Mouse (Mus musculus) B cell, adult 2 months (primary cell): ENCODE measurements around the gene Eno2.
A peak's percentile ranks its signal among the peaks of the same experiment; 100 is the strongest.

ENCODE experiments used
- DNase-seq, 2 experiments: peaks; one replicate each; pipeline ENCODE4 v3.0.0; 2022

Gene Eno2

DNA sequence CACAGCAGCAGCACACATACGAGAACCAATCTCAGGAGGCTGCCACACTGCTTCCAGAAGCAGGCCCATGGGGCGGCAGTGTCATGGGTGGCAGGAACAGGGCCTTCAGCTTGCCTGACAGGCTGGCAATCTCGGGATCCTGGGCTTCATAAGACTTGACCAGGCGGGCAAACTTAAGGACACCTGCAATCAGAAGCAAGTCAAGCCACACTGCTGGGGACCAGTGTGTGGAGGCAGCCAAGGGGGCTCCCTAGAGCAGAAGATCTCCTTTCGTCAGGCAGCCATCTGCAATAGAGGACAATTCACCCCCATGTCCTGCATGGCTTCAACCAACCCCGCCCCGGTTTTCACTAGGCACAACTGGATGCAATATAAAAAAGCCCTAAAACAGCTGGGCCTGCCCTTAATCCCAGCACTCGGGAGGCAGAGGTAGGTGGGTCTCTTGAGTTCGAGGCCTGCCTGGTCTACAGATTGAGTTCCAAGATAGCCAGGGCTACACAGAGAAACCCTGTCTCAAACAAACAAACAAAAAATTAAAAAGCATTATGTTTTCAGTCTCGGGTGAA is 30.2 kb downstream of the Eno2 start:
- no peak for DNase-seq

DNA sequence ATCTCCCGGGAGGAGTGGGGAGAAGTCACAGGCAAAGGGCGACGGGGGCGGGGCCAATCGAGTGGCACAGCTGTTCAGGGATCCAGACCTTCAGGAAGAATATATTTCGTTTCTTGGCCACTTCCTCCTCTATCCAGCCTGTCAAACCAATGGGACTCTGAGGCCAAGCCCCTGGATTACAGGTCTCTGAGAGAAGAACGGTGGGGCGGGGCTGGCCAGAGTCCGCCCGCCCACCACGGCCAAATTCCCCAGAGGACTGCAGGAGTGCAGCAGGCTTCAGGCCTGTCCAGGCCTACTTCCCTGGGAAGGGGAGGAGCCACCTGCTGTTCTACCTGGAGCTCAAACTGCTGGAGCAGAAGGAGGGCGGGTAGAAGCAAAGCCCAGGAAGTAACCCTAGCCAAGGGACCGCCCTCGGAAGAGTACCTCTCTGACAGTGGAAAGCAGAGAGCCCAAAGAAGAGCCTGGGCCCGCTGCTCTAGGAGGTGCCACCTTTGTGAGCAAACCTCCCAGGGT is 30.9 kb downstream of the Eno2 start, which contains the start of gene Ptpn6:
TSS of gene Ptpn6 (minus strand) at position 204 of the 513 bp plus-strand sequence.
- no peak for DNase-seq

DNA sequence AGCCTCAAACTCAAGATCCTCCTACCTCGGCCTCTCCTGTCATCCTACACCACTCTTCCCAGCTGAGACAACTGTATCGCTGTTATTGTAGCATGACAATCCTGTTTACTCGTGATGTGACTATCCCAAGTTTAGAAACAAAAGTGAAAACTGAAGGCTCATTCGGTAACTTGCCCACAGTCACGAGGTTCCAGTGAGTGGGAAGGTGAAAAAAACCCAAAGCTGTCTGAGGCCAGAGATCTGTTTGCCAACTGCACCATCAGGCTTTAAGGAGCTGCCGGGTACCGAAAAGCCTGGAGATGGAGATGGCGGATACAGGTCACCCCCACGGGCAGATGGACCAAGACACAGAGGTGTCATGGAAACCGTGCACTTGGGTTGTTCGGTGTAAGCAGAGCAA is 32.4 kb downstream of the Eno2 start:
- no peak for DNase-seq

DNA sequence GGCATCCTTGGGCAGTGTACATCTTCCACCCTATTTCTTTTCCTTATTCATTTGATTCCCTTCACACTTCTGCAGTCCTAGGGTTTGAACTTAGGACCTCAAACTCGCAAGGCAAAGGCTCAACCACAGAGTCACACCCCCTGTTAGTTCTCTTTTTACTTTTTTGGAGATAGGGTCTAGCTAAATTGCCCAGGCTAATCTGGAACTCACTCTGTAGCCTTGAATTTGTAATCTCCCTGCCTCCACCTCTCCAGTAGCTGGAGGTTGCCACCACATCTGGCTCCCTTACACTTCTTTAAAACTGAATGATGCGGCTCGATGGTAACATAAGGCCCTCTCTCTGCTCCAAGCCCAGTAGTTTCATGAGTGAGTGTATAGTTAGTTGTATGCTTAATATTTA is 35.1 kb downstream of the Eno2 start:
- DNase-seq = no peak

DNA sequence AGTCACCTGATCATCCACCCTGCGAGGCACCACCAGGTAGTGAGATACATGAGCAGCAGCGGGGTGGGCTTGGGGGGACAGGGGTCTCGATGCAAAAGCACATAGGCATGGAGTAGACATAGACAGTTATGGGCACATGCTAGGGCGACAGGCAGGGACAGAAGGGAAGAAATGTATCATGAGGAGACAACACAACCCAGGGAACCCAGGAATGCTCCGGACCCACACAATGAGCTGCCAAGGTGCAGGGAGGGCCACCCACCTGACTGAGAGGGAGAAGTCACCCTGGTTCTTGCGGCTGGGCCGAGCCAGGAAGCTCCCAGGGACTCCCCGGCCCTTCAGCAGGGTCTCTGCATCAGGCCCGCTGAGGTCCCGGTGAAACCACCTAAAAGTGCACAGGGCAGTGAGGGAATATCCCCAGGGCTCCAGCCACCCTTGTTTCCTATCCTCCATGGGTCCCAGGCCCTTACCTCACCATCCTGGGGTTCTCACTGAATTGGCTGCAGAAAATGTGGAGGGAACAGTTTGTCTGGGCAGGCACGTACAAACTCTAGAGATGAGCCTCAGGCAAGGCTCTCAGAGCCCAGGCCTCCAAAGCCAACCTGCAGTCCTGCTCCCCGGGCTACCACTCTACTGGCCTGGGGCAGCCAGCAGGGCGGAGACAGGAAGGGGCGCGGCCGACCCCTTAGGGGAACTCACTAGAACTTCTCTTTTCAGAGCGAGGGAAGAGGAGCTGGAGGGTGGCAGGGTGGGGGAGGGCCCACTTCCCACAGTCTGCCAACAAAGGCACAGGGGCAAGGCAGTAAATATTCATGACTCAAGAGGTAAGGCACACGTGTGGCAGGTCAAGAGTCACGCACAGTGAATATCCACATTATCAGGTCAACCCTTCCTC is 36.8 kb downstream of the Eno2 start:
- peak; percentile 87 to 90 for DNase-seq

DNA sequence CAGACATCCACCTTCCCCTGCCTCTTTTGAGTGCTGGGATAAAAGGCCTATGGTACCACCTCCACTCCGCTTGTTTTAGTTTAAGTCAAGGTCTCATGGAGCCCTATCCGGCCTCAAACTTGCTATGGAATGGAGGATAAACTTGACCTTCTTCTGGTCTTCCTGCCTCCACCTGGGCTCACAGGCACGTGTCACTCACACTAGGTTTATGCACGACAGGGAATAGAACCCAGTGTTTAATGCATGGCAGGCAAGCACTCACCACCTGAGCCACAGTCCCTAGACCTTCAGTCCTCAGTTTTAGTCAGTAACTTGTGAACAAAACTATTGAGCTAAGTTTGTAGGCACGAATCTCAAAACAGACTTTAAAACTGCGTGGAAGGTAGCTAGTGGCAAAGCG is 38.4 kb downstream of the Eno2 start:
- DNase-seq = no peak

DNA sequence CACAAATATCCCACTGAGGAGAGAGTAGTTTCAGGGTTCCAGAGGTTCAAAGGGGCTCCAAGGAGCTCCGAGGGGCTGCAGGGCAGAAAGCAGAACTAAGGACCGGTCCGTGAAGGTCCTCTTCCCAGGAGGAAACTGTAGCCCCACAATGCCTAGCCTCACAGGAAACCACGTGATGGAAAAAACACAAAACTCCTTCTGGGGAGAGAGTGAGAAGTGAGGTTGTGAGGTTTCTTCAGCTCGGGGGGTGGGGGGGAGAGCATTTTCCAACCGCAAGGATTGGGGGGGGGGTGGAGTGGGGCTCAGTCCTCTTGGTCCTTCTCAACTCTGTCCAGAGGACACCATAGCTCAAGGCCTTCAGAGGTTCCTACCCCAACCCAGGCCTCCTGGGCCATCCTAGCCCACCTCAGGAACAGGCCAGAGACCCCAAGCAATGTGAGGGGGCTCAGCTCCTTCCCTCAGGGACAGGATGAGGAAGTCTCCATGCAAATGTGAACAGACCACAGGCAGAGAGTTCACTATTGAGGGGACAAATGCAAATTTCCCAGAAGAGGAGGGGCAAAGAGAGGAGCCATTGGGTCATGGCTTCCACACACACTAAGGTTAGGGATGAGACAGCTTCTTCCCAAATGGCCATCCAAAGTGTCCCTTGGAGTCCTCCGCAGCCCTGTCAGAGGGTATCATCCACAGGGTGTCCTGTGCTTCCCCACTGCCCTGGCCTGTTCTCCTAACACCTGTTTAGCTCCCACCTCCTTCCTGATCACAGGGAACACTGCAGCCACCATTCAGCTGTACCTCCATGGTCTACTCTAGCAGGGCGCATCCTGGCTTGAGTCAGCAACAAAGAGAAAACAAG is 39.4 kb downstream of the Eno2 start:
- DNase-seq = peak; percentile 71 to 73

DNA sequence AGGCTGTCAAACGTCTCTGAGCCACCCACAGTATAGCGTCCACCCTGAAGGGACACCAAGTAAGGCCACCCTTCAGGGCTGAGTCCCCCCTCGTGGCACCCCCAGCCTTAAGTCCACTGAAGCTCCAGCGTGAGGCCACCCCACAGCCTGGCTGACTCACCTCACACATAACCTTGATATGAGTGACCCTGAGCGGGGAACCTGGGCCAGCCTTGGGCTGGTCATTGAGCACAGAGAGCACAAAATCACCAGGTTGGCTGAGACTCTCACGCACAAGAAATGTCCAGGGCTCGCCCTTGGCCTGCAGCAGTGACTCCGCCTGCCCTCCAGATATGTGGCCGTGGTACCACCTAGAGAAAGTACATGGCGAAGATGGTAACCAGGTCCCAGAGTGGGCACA is 40.9 kb downstream of the Eno2 start:
- no peak for DNase-seq

DNA sequence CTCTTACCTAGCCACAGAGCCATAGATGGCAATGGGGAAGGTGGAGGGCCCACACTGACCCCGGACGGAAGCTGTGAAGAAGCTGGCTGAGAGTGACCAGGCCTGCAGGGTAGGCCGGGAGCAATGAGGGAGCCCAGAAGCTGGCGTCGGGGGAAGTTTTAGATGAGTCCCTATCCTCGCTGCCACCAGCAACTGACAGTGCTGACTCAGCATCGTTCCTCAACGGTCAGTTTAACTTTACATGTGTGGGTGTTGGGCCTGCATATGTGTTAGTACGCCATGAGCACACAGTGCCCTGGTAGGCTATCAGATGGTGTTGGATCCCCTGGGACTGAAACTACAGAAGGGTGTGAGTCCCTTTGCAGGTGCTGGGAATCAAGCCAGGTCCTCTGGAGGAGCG is 45.0 kb downstream of the Eno2 start:
- no peak for DNase-seq

DNA sequence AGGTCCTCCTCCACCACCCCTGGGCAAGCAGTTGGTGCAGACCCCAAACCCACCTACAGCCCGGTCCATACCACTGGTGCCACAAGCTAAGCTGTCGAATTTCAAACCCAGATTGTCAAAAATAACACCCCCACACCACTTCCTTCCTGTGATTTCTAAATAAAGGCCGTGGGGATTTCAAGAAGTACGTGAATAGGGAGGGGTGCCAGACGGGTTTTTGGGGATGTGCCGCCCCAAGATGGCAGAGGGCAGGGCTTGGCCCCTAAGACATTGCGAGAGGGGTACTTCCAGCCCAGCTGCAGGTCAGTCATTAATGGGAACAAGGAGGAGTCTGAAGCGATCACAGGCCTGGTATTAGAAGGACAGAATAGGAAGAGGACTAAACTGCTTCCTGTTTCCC is 45.9 kb downstream of the Eno2 start:
- peak; percentile 65 to 66 for DNase-seq

DNA sequence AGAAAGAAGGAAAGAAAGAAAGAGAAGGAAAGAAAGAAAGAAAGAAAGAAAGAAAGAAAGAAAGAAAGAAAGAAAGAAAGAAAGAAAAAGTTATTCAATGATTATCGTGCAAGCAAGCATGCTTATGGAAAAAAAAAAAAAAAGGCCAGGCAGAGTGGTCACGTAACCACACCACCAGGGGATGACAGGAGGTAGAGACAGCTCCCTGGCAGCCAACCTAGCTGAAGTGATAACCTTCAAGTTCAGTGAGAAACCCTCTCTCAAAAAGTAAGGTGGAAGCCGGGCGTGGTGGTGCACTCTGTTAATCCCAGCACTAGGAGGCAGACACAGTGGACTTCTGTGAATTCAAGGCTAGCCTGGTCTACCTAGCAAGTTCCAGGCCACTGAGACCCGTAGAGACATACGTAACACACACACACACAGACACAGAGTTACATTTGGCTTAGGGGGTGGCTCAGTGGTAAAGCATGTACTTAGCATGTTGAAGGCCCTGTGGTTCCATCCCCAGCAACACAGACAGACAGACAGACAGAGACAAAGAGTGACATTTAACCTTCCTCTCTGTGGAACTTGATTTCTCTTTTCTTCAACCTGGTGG is 46.5 kb downstream of the Eno2 start:
- DNase-seq = peak; percentile 33 to 37

DNA sequence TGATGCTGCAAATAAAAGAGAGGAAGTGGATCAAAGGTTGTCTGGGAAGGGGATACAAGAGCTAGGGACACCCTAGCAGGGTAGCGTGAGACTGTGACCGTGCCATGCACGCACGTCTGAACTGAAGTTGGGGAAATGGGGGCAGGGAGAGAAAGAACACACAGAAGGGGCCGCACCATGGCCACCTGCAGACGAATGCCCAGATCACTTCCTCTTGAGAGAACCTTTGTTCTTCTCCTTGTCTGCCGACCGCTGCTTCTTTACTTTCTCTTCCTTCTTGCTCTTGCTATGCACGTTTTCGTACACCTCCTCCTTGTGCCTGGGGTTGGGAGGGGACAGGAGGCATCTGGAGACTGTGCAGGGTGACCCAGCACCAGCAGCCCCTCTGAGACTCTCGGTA is 48.6 kb downstream of the Eno2 start:
- peak; percentile 72 to 74 for DNase-seq

DNA sequence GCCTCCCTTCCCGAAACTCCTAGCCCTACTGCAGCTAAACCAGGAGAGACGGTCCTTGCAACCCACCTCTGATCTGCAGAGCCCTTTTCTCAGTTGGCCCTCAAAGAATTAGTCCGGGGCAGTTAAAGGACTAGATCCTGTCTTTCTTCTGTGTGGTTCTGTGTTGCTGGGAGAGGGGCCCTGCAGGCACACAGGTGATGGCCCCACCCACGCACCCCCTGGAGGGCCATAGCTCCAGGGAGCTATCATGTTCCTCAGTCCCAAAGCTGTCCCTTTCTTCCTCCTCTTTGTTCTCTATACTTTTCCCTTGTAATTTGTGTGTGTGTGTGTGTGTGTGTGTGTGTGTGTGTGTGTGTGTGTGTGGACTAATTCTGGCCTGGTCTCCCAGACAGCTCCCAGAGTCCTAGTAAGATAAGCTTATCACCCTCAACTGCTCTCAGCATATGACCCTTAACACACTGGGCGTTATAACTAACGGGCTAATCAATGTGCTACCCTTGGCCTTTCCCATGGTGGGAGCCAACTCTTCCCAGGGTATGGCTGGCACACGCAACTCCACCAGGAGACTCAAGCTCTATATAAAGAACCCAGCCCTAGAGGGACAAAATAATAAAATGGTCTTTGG is 50.0 kb downstream of the Eno2 start:
- no peak for DNase-seq

DNA sequence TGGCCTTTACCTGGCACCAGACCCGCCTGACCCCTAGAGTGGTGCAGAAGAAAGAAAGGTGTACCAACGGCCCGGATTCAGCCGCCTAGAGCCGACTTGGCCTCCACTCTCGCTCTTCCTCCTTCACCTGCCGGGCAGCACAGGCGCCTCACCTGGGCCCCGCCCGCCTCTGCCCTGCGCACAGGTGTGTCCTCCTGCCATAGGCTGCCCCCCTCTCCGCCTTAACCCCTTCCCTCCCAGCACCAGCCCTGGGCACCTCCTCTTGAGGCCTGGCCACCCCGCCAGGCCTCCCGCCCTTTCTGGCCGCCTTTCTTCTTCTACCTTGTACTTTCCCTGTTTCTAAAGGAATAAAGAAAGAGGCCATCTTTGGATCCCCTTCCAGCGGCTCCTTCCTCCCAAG is 50.8 kb downstream of the Eno2 start:
- DNase-seq = no peak

DNA sequence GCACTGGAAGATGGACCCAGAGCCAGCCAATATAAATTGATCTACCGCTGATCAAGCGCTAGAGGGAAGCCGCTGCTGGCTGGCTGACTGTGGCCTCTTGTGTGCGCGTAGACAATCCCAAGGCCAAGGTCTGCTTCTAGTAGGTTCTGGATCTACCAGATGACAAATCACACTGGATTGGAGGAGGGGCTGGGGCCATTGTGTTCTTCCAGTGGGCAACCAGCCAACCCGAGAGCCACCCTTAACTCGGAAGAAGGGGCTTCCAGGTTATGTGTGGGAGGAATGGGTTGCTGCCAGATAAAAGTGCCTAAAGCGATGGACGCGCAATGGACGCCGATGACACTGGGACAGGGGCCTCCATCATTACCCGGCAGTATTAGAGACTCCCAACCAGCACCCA is 51.5 kb downstream of the Eno2 start:
- DNase-seq = no peak

DNA sequence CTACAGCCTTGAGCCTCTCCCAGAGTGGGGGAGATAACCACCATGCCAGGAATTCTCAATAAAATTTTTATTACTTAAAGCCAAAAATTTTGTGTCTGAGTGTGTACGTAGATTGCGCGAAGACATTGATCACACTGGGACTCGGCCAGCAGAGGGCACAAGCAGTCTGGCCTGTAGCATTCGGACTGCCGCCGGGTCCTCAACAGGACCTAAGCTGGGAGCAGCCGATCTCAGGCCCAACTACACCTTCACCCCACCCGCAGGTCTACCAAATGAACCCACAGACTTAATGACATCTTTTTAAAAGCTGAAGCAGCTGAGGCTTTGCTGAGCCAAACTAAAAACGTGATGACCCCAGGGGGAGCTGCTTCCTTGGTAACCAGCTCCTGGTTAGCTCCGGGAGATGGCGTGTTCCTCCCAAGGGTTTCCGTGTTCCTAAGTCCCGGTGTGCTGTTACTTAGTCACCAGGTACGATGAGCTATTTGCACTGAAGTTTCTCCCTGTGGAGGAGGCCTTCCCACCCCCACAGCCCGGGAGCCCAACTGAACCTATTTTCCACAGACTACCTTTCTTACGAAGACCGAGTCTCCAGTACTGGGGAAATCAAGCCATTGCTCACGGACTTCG is 52.5 kb downstream of the Eno2 start:
- peak; percentile 71 for DNase-seq

DNA sequence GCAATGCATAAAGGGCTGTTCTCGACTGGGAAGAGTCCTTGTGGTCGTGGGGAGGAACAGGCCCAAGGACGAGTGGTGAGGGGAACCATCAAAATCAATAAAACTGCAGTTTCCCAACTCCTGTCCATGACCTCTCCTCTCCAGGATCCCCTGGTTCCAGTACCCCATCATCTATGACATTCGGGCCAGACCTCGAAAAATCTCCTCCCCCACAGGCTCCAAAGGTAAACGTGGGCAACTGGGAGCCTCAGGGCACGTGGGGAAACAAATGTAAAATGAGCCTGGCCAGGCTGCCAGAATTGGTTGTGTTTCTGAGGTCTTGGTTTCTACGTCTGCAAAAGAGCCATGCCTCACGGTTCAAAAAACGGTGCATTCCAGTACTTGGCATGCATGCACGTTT is 56.6 kb downstream of the Eno2 start:
- DNase-seq = no peak

DNA sequence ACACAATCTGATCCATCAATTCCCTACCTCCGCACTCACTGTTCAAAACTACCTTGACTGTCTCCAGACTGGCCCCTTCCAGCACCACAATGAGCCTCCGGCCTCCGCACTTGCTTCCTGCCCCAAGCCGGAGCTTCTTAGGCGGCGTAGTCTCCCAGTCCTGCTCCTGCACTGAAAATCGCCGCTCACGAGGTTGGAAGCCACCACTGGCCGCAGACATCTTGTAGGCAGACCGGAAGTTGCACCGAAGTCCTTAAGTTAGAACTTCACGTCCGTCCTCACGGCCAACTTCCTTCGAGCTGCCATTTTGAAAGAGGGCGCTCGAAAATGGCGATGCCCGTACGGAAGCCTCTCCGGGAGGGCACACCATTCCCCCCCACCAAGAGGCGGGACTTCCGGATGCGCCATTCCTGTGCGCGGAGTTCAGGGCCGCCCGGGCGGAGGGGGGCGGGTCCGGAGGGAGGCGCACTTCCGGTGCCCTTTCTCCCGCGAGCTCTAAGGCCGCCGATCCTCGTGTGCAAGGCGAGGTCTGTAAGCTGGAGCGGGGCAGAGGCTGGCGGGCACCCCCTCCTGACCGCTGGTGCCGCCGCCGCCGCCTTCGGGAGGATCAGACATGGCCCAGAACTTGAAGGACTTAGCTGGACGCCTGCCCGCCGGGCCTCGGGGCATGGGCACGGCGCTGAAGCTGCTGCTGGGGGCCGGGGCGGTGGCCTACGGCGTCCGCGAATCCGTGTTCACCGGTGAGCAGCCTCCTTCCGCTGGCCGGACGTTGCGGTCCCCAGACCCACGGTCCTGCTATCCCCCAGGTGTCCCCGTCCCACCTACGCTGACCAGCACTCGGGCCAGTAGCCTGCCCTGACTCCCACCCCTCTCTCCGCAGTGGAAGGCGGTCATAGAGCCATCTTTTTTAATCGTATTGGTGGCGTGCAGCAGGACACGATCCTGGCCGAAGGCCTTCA is 57.4 kb downstream of the Eno2 start, which contains the start of the genes Emg1 and Phb2:
TSS of gene Emg1 (minus strand) at position 355 of the 959 bp plus-strand sequence.
TSS of gene Phb2 (plus strand) at position 513 of the 959 bp plus-strand sequence.
- DNase-seq = peak; percentile 99
